Mouse (Mus musculus) bone marrow macrophage, adult 2 months (primary cell): ENCODE measurements around the gene Bptf.

Source experiments
- CTCF ChIP-seq: IDR thresholded peaks from 2 replicates; pipeline ENCODE4 v1.5.1; 2012; ENCODE audit warnings: low read depth, mild to moderate bottlenecking, low read length, moderate library complexity
- POLR2A ChIP-seq: IDR thresholded peaks from 2 replicates; pipeline ENCODE4 v1.6.1; 2012; ENCODE audit warnings: mild to moderate bottlenecking, low read depth, low read length, borderline replicate concordance

DNA sequence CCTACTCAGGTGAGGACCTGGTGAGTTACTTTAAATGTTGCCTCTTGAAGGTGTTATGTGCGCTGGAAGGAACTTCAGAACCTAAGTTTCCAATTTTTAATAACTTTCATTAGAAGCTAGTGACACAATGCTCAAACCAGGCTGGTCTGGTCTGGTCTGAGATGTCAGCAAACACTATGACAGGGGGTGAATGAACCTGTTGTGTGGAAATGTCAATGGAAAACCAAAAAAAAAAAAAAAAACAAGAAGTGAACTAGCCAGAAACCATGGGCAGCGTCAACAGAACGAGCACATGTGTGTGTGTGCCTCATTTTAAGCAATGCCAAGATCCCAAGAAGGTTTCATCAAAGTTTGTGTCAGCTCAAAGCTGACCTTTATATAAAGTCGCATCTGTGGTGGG, 86.4 kb downstream of the Bptf start:
- TF ChIP-seq CTCF, result no peak
- no peak for TF ChIP-seq POLR2A
